Mouse (Mus musculus): ENCODE data around the gene Adgre5.
A peak's percentile ranks its signal among the peaks of the same experiment; 100 is the strongest.

Adgre5 gene

DNA sequence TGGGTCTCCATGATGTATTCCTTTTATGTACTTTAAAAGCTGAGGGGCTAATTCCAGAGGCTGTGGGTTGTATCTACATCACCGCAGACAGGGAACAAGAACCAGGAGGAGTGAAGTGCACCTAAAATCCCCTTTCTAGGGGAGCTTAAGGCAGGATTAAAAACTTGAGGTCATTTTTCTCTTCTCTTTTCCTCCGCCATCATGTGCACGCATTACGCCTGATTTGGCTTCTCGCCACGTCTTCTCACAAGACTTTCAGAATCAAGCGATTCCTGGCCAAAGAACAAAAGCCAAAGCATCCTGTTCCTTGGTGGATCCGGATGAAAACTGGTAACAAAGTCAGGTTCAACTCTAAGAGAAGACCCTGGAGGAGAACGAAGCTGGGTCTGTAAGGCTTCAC is 8.1 kb upstream of the Adgre5 start:
- peak; percentile 47 for DNase-seq

DNA sequence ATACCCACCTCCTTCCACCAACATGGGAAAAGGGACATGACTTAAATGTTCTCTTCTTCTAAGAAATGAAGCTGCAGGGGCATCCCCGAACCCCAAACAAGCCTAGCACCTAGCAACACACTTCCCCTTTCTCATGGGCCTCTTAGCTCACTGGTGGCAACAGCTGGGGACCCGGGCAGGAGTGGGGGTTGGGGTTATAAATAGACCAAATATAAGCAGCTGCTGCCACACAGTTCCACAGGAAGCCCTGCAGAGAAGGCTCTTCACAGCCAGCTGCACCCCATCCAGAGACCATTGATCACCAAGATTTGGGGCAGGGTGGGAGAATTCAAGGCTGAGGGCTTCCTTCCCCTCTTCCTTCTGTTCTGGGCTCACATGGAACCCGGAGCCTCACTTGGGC is 7.6 kb upstream of the Adgre5 start:
- peak; percentile 86 for DNase-seq

DNA sequence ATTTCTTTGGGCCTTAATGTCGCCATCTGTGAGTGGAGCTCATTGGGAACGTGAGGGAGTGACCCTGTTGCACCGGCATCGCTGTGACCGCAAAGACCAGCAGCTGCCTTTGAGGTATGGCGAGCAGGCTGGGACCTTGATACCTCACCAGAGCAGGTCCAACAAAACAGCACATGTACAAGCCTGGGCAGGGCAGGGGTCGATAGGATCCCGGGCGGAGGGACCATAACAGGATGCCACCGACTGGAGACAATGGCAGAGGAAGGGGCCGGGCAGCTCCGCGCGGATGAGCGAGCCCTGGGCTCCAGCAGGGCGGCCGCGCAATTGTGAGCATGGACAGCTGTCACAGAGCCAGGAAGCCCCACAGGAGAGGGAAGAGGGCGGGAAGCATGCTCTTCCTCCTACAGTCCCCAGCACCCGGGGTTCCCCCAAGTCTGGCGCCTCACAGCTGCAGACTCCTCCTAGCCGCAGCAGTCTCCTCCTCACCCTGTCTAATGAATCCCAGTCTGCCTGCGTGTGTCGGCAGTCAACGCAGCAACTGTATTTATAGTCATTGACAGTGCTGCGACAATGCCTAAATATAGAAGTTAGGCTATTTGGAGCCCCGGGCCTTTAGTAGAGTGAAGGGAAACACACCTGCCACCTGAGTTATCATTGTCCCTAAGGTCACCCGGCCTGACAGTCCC is 6.7 kb upstream of the Adgre5 start:
- peak; percentile 92 for DNase-seq

DNA sequence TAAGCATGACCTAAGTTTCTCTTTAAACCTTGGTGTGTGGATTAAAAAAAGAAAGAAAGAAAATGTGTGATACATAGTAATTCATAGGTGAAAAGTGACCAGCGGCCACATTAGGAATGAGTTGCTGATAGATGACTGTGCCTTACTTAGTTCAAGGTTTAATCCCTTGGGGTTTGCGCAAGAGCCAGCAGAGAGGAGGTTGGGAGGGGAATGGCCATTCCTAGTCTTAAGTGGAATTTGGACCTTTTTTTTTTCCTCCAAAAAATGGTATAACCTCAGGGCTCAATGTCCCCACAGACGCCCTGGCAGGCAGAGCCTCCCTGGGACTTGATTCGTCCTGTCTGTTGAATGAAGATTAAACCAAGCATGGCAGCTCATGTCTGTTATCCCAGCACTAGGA is 2.9 kb upstream of the Adgre5 start:
- no peak for DNase-seq

DNA sequence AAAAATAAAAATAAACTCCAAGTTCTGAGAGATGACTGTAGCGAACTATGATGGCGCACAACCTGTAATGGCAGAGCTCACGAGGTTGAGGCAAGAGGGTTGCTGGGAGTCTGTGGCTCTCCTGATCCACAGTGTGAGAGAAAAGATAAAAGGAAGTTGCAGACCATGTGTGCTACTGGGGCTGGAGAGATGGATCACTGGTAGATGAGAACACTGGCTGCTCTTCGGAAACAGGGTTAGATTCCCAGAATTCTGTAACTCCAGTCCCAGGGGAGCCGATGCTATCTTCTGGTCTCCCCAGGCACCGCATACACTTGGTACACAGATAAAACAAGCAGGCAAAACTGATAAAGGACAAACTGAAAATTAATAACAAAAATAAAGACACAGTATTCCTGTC is 1.8 kb upstream of the Adgre5 start:
- DNase-seq = no peak

DNA sequence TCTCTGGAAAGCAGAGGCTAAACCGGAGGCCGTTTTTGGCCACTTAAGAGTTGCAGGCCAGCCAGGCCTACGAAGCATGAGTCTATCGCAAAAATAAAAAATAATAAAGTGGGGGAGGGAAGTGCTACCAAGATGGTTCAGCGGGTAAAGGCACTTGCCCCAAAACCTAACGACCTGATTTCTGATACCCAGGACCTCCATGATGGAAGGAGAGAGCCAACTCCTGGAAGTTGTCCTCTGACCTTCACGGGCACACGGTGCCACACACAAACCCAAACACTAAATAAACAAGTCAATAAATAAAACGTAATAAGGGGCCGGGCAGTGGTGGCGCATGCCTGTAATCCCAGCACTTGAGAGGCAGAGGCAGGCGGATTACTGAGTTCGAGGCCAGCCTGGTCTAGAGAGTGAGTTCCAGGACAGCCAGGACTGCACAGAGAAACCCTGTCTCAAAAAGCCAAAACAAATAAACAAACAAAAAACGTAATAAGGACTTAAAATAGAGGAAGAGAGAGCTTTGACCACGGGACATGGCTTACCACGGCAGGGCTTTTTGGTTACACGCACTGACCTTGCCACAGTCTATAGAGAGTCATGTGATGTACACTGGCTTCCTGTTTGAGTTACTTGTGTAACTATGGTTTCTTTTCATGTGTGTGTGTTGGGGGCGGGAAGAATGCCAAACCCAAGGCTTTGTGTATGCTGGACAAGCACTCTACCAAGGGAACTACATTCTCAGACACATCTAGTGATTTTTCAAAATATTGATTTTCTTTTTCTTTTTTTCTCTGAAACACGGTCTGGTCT is 926 bp upstream of the Adgre5 start:
- DNase-seq = peak; percentile 87

DNA sequence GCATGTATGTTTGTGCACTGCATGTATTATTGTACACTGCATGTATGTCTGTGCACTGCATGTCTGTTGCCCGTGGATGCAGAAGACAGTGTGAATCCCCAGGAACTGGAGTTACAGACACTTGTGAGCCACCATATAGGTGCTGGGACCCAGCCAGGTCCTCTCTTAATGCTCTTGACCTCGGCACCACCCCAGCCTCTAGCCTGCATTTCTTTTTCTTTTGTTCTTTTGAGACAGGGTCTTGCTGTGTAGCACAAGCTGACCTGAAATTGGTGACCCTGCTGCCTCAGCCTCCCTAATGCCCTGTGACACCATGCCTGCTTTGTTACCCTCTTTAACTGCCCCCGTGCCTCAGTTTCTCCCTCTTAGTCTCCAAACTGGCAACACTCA is 545 bp downstream of the Adgre5 start:
- peak; percentile 37 for DNase-seq

DNA sequence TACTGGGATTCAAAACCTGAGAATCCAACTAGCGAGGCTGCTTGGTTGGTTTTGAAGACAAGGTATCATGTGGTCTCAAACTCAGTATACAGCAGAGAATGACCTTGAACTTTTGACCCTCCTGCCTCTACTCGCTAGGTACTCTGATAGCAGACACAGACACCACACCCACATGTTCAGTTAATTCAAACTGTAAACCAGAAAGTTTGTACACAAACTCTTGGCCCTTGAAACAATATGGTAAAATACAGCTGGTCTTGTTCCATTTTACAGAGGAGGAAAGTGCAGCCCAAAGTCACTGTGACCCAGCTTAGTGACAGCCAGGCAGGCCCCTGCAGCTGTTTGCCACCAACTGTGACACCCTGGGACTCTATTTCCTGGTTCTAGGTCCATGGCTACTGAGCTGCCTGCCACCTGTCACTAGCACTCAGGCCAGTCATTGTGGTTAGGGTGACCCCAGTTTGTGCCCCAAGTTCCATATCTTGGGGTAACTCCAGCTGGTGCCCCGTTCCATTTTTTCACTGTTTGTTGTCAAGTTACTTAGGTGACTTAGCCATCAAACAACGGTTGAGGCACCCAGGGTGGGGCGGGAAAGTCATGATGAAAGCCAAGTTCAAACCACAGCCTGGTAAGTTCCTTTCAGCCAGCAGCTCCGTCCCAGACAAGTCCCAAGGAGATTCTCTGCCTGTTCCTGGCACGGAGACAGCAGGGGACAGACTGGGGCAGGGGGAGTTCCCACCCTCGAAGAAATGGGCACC is 1.2 kb downstream of the Adgre5 start:
- peak; percentile 78 for DNase-seq

DNA sequence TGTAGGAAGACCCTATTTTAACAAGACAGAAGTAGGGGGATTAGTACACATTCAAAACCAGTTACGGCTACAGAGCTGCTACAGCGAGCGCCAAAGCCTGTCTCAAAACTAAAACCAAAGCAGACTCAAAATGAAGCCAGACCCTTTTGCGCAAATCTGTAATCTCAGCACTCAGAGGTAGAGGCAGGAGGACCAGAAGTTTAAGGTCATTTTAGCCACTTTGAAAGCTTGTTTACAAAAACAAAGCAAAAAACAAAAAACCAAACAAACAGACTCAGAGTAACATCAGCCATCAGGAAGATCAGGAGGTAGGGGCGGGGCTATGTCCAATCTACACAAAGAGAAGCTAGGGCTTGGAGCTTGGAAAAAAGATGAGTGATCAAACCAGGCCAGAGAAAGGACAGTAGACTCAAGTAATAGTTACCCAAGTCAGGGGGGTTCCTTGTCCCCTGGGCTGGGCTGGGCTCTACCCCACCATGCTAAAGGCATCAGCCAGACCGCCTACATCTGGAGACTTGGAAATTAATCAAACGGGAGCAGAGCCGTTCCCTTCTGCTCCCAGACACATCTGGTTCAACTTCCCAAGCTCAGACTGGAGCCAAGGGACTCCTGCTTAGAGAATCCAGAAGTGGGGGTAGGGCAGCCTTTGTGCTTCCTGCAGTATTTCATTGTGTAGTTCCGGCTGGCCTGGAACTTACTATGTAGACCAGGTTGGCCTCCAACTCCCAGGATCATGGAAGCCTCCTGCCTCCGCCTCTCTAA is 2.0 kb downstream of the Adgre5 start:
- DNase-seq = peak; percentile 45

DNA sequence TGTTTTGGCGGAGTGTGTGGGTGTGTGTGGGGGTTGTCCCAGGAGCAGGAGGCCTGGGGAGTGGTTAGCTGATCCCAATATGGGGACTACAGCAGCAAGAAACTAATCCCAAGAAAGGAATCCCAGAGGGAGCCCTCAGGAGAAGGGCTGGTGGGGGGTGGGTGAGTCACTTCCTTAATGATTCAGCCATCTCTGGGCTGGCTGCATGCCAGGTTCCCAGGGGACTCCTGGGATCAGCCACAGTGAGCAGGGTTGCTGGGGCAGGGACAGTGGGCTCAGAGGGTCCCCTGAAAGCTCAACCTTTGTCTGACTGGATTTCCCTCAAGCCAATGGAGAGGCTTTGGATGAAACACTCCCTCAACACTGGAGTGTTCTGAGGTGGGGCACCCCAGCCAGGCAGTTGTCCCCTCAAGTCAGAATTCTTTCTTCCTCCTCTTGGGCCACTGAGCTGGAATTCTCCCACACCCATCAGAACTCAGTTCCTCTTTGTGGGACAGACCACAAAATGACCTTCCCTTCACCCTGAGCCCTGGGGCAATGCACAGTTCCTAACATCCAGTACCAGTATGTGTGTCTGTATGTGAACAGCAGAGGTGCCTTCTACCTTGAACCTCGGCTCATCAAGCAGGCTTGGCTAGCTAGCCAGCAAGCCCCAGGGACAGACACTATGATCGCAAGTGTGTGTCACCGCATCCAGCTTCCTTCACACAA is 3.1 kb downstream of the Adgre5 start:
- DNase-seq = peak; percentile 86

DNA sequence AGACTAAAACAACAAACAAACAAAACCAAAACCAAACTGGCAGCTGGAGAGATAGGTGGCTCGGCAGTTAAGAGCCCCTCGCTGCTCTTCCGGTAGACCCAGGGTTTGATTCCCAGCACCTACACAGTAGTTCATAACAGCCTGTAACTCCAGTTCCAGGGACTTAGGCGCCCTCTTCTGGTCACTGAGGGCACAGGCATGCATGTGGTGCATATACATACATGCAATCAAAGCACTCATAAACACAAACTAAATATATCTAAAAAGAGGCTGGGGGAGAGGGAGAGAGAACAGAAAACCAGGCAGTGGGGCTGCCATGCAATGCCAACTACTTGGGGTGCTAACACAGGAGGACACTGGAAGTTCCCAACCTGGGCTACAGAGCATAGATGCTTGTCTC is 3.8 kb downstream of the Adgre5 start:
- no peak for DNase-seq

DNA sequence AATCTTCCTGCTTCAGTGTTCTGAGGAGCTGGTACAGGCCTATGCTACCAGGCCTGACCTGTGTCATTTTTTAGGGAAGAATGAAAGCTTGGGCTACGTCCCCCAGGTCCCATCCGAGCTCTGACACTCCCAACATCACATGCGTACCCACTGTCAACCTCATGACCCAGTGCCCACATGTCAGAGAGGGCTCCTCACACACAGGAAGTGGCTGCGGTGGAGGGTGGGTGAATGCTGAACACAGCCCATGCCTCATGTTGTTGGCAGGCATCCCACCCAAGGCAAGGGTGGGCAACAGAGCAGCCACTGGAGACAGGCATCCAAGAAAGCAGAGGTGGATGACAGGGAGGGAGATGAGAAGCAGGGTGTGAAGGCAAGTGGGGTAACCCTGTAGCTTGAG is 4.4 kb downstream of the Adgre5 start:
- peak; percentile 65 for DNase-seq

DNA sequence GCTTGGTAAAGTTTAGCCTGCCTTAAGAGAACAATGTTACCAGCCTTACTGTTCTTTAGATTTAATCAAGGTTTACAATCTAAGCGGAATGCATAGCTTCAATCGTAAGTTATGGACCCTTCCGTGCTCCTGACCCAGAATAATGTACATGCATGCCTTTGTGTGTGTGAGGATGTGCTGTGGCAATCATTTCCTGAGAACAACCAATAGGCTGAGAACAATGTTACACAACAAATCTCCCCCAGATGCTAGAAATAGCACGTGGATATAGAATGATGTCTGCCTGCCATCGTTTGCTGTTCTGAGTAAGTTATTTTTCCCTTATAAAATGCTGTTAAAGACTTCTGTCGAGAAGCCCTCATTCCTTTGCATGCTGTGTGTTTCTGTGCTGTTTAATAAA is 8.2 kb downstream of the Adgre5 start:
- DNase-seq = no peak

DNA sequence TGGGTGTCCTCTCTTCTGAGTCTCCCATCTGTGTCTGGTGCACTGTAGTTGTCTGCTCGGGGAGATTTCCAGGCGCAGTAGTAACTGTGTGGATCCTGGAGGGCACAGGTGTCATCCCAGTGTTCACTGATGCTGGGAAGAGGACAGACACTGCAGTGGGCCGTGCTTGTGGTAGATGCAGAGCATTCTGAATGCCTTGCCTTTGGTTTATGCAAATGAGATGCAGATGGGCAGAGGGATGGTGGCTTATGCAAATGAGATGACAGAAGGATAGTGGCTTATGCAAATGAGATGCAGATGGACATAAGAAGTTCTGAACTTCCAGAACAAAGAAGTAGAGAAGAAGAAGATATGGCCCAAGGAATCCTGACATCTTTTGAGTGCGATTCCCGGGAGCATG is 9.2 kb downstream of the Adgre5 start:
- DNase-seq = no peak

DNA sequence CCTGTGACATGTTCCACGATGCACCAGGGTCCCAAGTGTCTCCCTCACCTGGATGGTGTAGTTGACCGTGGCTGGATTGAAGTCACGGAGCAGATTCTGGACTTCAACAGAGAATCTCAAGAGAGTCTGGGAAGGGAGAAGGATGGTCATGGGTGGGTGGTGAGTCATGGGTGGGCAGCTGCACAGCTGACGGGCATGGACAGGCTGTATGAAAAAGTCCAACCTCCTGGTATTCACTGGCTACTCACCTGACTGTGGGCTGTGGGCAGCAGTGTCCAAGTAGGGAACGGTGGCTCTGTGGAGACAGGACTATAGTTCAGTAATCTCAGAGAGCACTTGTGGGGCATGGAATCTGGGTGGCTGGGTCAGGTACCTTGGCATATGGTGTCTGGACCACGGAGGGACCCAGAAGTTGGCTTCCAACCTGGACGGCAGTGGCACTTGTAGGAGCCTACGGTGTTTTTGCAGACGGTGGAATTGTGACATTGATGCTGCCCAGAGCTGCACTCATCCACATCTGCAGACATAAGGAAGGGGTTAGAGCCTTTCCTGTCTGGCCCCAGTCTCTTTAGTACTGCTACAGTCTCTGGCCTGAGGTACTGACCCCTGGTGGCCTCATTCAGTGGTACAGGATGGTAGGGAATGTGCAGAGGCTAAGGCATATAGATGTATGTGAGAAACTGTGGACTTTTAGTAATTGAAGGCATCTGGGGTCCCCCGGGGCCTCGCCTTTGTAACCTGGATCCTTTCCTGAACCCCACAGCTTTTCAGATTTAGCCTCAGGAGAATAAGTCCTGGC is 11.9 kb downstream of the Adgre5 start:
- DNase-seq = peak; percentile 74

DNA sequence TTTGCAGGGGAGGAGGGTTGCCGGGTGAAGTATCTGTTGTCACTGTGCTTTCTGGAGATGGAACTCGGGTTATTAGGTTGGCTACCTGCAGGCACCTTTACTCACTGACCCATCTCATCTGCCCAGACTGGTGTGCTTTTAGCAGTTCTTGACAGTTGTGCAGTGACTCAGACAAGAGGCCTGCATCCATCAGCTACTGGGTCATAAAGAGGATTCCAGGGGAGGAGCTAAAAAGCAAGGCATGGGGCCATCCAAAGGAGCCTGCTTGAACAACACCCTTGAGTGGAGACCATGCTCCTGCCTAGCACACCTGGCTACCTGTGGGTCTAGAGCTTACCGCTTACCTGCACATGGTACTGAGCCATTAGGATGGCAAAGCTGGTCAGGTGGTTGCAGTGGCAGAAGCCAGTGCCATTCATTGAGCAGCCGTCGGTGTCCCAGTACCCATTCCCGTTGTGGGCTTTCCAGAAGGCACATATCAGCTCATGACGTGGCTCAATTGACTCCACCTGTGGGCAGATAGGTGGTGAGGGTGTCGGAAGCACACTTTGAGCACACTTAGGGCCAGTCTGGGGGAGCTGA is 15.5 kb downstream of the Adgre5 start:
- DNase-seq = no peak

DNA sequence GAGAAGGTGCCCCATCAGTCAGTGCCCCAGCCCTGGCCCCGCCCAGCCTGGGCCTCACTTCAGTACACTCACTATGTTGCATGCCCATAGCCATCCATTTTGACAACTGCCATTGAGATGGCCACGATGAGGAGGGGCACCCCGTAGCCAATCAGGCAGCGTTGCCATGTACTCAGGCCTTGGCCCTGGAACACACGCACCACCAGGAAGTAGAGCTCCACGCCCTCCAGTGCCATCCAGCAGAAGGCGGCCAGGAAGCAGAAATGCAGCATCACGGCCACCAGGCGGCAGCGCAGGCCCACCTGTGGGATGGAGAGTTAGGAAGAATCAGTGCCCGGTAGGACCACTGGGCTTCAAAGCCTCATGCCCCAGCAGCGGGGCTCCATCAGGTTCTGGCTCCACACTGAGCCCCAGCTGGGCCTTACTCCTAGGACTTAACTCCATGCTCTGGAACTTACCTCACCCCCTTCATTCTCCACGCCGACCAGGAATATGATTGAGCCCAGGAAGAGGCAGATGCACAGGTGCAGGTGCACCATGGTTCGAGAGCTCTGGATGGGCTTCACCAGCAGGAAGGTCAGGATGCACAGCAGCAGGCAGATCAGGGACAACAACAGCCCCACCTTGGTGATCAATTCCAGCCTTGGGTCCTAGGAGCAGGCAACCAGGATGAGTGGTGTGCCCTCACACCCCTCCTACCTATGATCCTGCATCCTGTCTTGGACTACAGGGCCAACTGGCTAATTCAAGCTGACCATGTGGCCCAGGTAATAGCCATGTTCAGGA is 16.2 kb downstream of the Adgre5 start:
- peak; percentile 90 for DNase-seq

DNA sequence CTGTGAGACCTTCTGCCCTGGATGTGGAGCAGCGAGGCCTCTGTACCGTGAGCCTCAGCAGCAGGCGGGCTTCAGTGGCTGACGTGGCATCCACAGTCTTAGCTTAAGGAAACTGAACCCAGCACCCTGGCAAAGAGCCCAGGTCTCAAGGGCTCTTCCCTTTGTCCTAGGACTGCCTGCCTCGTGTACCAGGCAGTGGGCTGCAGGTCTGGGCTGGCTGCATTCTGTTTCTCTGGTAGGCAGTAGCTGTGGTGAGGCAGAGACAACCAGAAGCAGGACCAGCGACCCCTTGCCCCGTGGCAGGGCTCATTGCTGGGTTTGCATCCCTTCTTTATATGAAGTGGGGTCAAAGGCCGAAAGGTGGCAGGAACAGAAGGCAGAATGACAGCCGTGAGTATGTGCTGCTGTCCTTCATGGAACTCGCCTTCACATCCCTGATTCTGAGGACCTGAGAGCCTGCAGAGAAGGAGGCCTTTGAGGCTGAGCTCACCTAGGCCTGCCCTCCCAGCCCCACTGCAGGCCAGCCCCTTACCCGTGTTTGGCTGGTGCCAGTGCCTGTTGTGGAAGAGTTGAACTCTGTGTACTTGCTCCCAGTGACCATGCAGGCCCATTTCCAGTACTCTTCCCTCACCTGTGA is 17.6 kb downstream of the Adgre5 start:
- DNase-seq = peak; percentile 48

DNA sequence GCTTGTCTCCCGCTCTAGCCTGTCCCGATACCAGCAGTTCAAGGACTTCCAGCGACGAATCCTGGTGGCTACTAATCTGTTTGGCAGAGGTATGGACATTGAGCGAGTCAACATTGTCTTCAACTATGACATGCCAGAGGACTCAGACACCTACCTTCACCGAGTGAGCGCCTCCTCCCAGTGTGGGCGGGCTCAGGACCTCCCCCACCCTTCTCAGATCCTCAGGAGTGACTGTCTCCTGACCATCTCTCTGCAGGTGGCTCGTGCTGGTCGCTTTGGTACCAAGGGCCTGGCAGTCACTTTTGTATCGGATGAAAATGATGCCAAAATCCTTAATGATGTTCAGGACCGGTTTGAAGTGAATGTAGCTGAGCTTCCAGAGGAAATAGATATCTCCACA is 18.5 kb downstream of the Adgre5 start:
- no peak for DNase-seq
